Mouse (Mus musculus) ES-E14 (cell line): ENCODE measurements around the gene Zfp217.

Experiments
- CHD2 ChIP-seq: IDR thresholded peaks from 2 replicates; pipeline ENCODE4 v1.6.1; 2014; ENCODE audit warnings: mild to moderate bottlenecking, low read depth, low read length, inconsistent platforms
- HCFC1 ChIP-seq: IDR thresholded peaks from 2 replicates; pipeline ENCODE4 v1.6.1; 2012; ENCODE audit warnings: low read length, inconsistent platforms, borderline replicate concordance; ENCODE audit not compliant: insufficient read depth
- MAFK ChIP-seq: IDR thresholded peaks from 2 replicates; pipeline ENCODE4 v1.6.1; 2014; ENCODE audit warnings: mild to moderate bottlenecking, low read depth, low read length, inconsistent platforms; ENCODE audit not compliant: insufficient read depth
- ZC3H11A ChIP-seq: IDR thresholded peaks from 2 replicates; pipeline ENCODE4 v1.6.1; 2012; ENCODE audit warnings: low read depth, mild to moderate bottlenecking, inconsistent platforms, low read length, borderline replicate concordance
- ZNF384 ChIP-seq: IDR thresholded peaks from 2 replicates; pipeline ENCODE4 v1.6.1; 2012; ENCODE audit warnings: low read depth, low read length, inconsistent platforms

- no peak for TF ChIP-seq ZC3H11A
- TF ChIP-seq CHD2, result no peak
- no peak for TF ChIP-seq ZNF384
- no peak for TF ChIP-seq MAFK
- TF ChIP-seq HCFC1, result no peak
These were observed 20.4 kb downstream of the Zfp217 start for GRCm38 (mm10) chr2:170127523-170127922.
